Mouse (Mus musculus) MEL (cell line): Measurements from ENCODE around the gene Dusp12. TPM values are rescaled to one million over a fixed set of nuclear protein-coding genes. Genes with fewer than 3 reads are reported as not detected.

ENCODE experiments used
- DNase-seq: peaks from one replicate; pipeline ENCODE4 v3.0.0; 2011; ENCODE audit warnings: low read depth, low spot score
- H3K27ac ChIP-seq: 2 replicates; pipeline ENCODE4 v1.5.1; 2012; ENCODE audit warnings: low read depth, mild to moderate bottlenecking, control low read depth, low read length, moderate library complexity; ENCODE audit not compliant: control insufficient read depth
- H3K27me3 ChIP-seq, 2 experiments: fragments of 150-350 bp in 1 of 2; sonication (generic) in 1 of 2; 2 replicates each; pipeline ENCODE4 v1.6.1; 2012; ENCODE audit warnings: low read length in 2 of 2, mild to moderate bottlenecking in 2 of 2, improper control_type of control experiment in 1 of 2, moderate library complexity in 1 of 2; ENCODE audit not compliant: insufficient read depth in 2 of 2, control insufficient read depth in 1 of 2
- H3K36me3 ChIP-seq, 2 experiments: 2 replicates each; pipeline ENCODE4 v1.6.1; 2012 to 2014; ENCODE audit warnings: low read length in 2 of 2, improper control_type of control experiment in 1 of 2, inconsistent platforms in 1 of 2, mild to moderate bottlenecking in 1 of 2; ENCODE audit not compliant: insufficient read depth in 2 of 2, control insufficient read depth in 1 of 2
- H3K4me1 ChIP-seq, 2 experiments: fragments of 150-350 bp in 1 of 2; sonication (generic) in 1 of 2; 2 replicates each; pipeline ENCODE4 v1.6.1; 2012; ENCODE audit warnings: low read length in 2 of 2, improper control_type of control experiment in 1 of 2, mild to moderate bottlenecking in 1 of 2; ENCODE audit not compliant: insufficient read depth in 2 of 2, control insufficient read depth in 1 of 2
- H3K4me3 ChIP-seq, 2 experiments: fragments of 150-350 bp in 1 of 2; sonication (generic) in 1 of 2; 2 replicates each; pipeline ENCODE4 v1.5.1; 2012; ENCODE audit warnings: low read depth in 2 of 2, low read length in 2 of 2, mild to moderate bottlenecking in 2 of 2, moderate library complexity in 2 of 2, control low read depth in 1 of 2, improper control_type of control experiment in 1 of 2; ENCODE audit not compliant: control insufficient read depth in 1 of 2, insufficient read depth in 1 of 2
- H3K79me2 ChIP-seq: 2 replicates; pipeline ENCODE4 v1.6.1; 2012; ENCODE audit warnings: mild to moderate bottlenecking, low read length, moderate library complexity; ENCODE audit not compliant: control insufficient read depth, poor library complexity, insufficient read depth
- H3K9ac ChIP-seq: 2 replicates; pipeline ENCODE4 v1.6.1; 2012; ENCODE audit warnings: low read depth, mild to moderate bottlenecking, control low read depth, low read length, moderate library complexity; ENCODE audit not compliant: control insufficient read depth, poor library complexity, severe bottlenecking
- H3K9me3 ChIP-seq: fragments of 150-350 bp; sonication (generic); replicated peaks from 2 replicates; pipeline ENCODE4 v1.6.1; 2012; ENCODE audit warnings: mild to moderate bottlenecking, low read length, improper control_type of control experiment, moderate library complexity; ENCODE audit not compliant: insufficient read depth
- BHLHE40 ChIP-seq: IDR thresholded peaks from 2 replicates; pipeline ENCODE4 v1.6.1; 2012; ENCODE audit warnings: low read depth, mild to moderate bottlenecking, inconsistent platforms, low read length, improper control_type of control experiment, borderline replicate concordance
- CHD2 ChIP-seq: IDR thresholded peaks from 2 replicates; pipeline ENCODE4 v1.6.1; 2011; ENCODE audit warnings: low read length, improper control_type of control experiment
- CTCF ChIP-seq, 3 experiments: IDR thresholded peaks in 2 of 3; conservative IDR thresholded peaks in 1 of 3; 2 replicates each; pipeline ENCODE4 v1.5.1; 2011 to 2012; ENCODE audit warnings: low read length in 3 of 3, low read depth in 2 of 3, mild to moderate bottlenecking in 2 of 3, improper control_type of control experiment in 1 of 3, inconsistent platforms in 1 of 3, mixed read lengths in 1 of 3, moderate library complexity in 1 of 3; ENCODE audit not compliant: control insufficient read depth in 1 of 3, insufficient read depth in 1 of 3, poor library complexity in 1 of 3, severe bottlenecking in 1 of 3
- E2F4 ChIP-seq: IDR thresholded peaks from 2 replicates; pipeline ENCODE4 v1.6.1; 2011; ENCODE audit warnings: low read depth, low read length, improper control_type of control experiment, borderline replicate concordance
- ELF1 ChIP-seq: IDR thresholded peaks from 2 replicates; pipeline ENCODE4 v1.6.1; 2014; ENCODE audit warnings: low read depth, mild to moderate bottlenecking, inconsistent platforms, low read length, improper control_type of control experiment, moderate library complexity
- EP300 ChIP-seq, 2 experiments: IDR thresholded peaks; 2 replicates each; pipeline ENCODE4 v1.6.1; 2011; ENCODE audit warnings: improper control_type of control experiment in 2 of 2, low read length in 2 of 2, low read depth in 1 of 2, mild to moderate bottlenecking in 1 of 2
- GATA1 ChIP-seq: IDR thresholded peaks from 2 replicates; pipeline ENCODE4 v1.6.1; 2011; ENCODE audit warnings: low read depth, low read length, improper control_type of control experiment
- HCFC1 ChIP-seq: IDR thresholded peaks from 2 replicates; pipeline ENCODE4 v1.6.1; 2012; ENCODE audit warnings: low read depth, mild to moderate bottlenecking, inconsistent platforms, low read length, improper control_type of control experiment, moderate library complexity
- JUND ChIP-seq: IDR thresholded peaks from 2 replicates; pipeline ENCODE4 v1.6.1; 2011; ENCODE audit warnings: low read depth, mild to moderate bottlenecking, improper control_type of control experiment, low read length
- KAT2A ChIP-seq: conservative IDR thresholded peaks from 2 replicates; pipeline ENCODE4 v1.6.1; 2012; ENCODE audit warnings: low read depth, low read length, improper control_type of control experiment, inconsistent platforms
- MAFK ChIP-seq: IDR thresholded peaks from 2 replicates; pipeline ENCODE4 v1.6.1; 2011; ENCODE audit warnings: low read depth, mild to moderate bottlenecking, low read length, improper control_type of control experiment, borderline replicate concordance
- MAX ChIP-seq: IDR thresholded peaks from 2 replicates; pipeline ENCODE4 v1.6.1; 2011; ENCODE audit warnings: low read length, improper control_type of control experiment
- MAZ ChIP-seq: IDR thresholded peaks from 2 replicates; pipeline ENCODE4 v1.6.1; 2012; ENCODE audit warnings: low read depth, mild to moderate bottlenecking, inconsistent platforms, low read length, improper control_type of control experiment
- MEF2A ChIP-seq: IDR thresholded peaks from 2 replicates; pipeline ENCODE4 v1.6.1; 2014; ENCODE audit warnings: low read depth, mild to moderate bottlenecking, inconsistent platforms, low read length, improper control_type of control experiment; ENCODE audit not compliant: poor library complexity, insufficient replicate concordance, severe bottlenecking; ENCODE audit errors: extremely low read depth
- MXI1 ChIP-seq: IDR thresholded peaks from 2 replicates; pipeline ENCODE4 v1.6.1; 2011; ENCODE audit warnings: mild to moderate bottlenecking, low read depth, low read length, improper control_type of control experiment
- MYB ChIP-seq: IDR thresholded peaks from 2 replicates; pipeline ENCODE4 v1.6.1; 2011; ENCODE audit warnings: mild to moderate bottlenecking, low read depth, low read length, improper control_type of control experiment
- MYC ChIP-seq: IDR thresholded peaks from 2 replicates; pipeline ENCODE4 v1.6.1; 2011; ENCODE audit warnings: low read depth, mild to moderate bottlenecking, low read length, improper control_type of control experiment, moderate library complexity
- NRF1 ChIP-seq: IDR thresholded peaks from 2 replicates; pipeline ENCODE4 v1.6.1; 2014; ENCODE audit warnings: low read depth, mild to moderate bottlenecking, inconsistent platforms, low read length, improper control_type of control experiment, moderate library complexity; ENCODE audit not compliant: poor library complexity, insufficient read depth, severe bottlenecking
- POLR2A ChIP-seq, 2 experiments: IDR thresholded peaks; 2 replicates each; pipeline ENCODE4 v1.6.1; 2011 to 2012; ENCODE audit warnings: low read length in 2 of 2, mild to moderate bottlenecking in 2 of 2, control low read depth in 1 of 2, improper control_type of control experiment in 1 of 2, low read depth in 1 of 2, moderate library complexity in 1 of 2; ENCODE audit not compliant: control insufficient read depth in 1 of 2, insufficient read depth in 1 of 2, poor library complexity in 1 of 2
- POLR2AphosphoS5 ChIP-seq: IDR thresholded peaks from 2 replicates; pipeline ENCODE4 v1.6.1; 2012; ENCODE audit warnings: low read depth, borderline replicate concordance, mild to moderate bottlenecking, inconsistent platforms, low read length, moderate library complexity, mixed read lengths
- RAD21 ChIP-seq: IDR thresholded peaks from 2 replicates; pipeline ENCODE4 v1.6.1; 2011; ENCODE audit warnings: mild to moderate bottlenecking, low read depth, low read length, improper control_type of control experiment
- RCOR1 ChIP-seq: IDR thresholded peaks from 2 replicates; pipeline ENCODE4 v1.6.1; 2012; ENCODE audit warnings: low read depth, mild to moderate bottlenecking, inconsistent platforms, low read length, improper control_type of control experiment
- SMC3 ChIP-seq: IDR thresholded peaks from 2 replicates; pipeline ENCODE4 v1.6.1; 2011; ENCODE audit warnings: low read depth, low read length, improper control_type of control experiment
- TCF12 ChIP-seq: IDR thresholded peaks from 2 replicates; pipeline ENCODE4 v1.6.1; 2014; ENCODE audit warnings: low read depth, mild to moderate bottlenecking, inconsistent platforms, low read length, improper control_type of control experiment, moderate library complexity
- UBTF ChIP-seq: IDR thresholded peaks from 2 replicates; pipeline ENCODE4 v1.6.1; 2012; ENCODE audit warnings: low read depth, mild to moderate bottlenecking, inconsistent platforms, low read length, improper control_type of control experiment, moderate library complexity, borderline replicate concordance; ENCODE audit not compliant: insufficient read depth
- USF1 ChIP-seq: IDR thresholded peaks from 2 replicates; pipeline ENCODE4 v1.6.1; 2014; ENCODE audit warnings: low read depth, mild to moderate bottlenecking, inconsistent platforms, low read length, improper control_type of control experiment, moderate library complexity
- USF2 ChIP-seq, 2 experiments: IDR thresholded peaks; 2 replicates each; pipeline ENCODE4 v1.6.1; 2011 to 2012; ENCODE audit warnings: improper control_type of control experiment in 2 of 2, low read length in 2 of 2, borderline replicate concordance in 1 of 2, inconsistent platforms in 1 of 2, low read depth in 1 of 2, mild to moderate bottlenecking in 1 of 2; ENCODE audit not compliant: insufficient read depth in 1 of 2
- ZKSCAN1 ChIP-seq: IDR thresholded peaks from 2 replicates; pipeline ENCODE4 v1.6.1; 2012; ENCODE audit warnings: low read depth, mild to moderate bottlenecking, inconsistent platforms, low read length, improper control_type of control experiment, moderate library complexity
- ZMIZ1 ChIP-seq: IDR thresholded peaks from 2 replicates; pipeline ENCODE4 v1.6.1; 2012; ENCODE audit warnings: low read depth, mild to moderate bottlenecking, inconsistent platforms, low read length, improper control_type of control experiment, moderate library complexity
- ZNF384 ChIP-seq: IDR thresholded peaks from 2 replicates; pipeline ENCODE4 v1.6.1; 2012; ENCODE audit warnings: low read depth, mild to moderate bottlenecking, inconsistent platforms, low read length, improper control_type of control experiment
- polyA plus RNA-seq, 2 experiments: library from polyadenylated mRNA; stranded (reverse) in 1 of 2; unstranded in 1 of 2; fragments of >175 nt in 1 of 2; fragments of >200 nt in 1 of 2; gene quantifications; 2 replicates each; pipeline versions ENCODE4 v1.2.1 to v1.2.4; 2012; ENCODE audit warnings: low replicate concordance in 2 of 2, low read depth in 1 of 2; ENCODE audit not compliant: insufficient read length in 2 of 2, insufficient read depth in 1 of 2, missing spikeins in 1 of 2
- total RNA-seq: library from RNA; depleted of rRNA; stranded (reverse); fragments of 300-350 nt; gene quantifications from 2 replicates; pipeline ENCODE4 v1.2.3, GENCODE M21; 2012

Dusp12 gene
- total and polyA plus RNA-seq, 3 experiments = 33.8 to 50.0 TPM; not detected in 1

GRCm38 (mm10) chr1:170864234-170864633, 21.1 kb downstream of the Dusp12 start:
- Histone ChIP-seq H3K4me1 (peaks cover 9 to 29% of the 10 kb centered on the region in 2 experiments), H3K27me3 (no peaks in the 10 kb centered on the region), H3K9ac (no peak overlapping the region), H3K36me3 (peaks cover 0 to 52% of the 10 kb centered on the region in 2 experiments; a peak in 2 of 4 replicates), H3K79me2 (peaks cover 53% of the 10 kb centered on the region), H3K4me3 (no peak overlapping the region), H3K27ac (no peak overlapping the region), H3K9me3 (no peaks in the 10 kb centered on the region)
- DNase-seq = no peak
- TF ChIP-seq MYB (no peak), GATA1 (no peak), ZNF384 (peak; percentile 53; the same call in 1 of the 2 replicates)

GRCm38 (mm10) chr1:170863033-170863432, 22.3 kb downstream of the Dusp12 start:
- Histone ChIP-seq H3K79me2 (peaks cover 57% of the 10 kb centered on the region), H3K9me3 (no peaks in the 10 kb centered on the region), H3K36me3 (peaks cover 0 to 55% of the 10 kb centered on the region in 2 experiments; a peak in 2 of 4 replicates), H3K27ac (peak overlapping the region; percentile 82), H3K4me1 (peaks cover 9 to 29% of the 10 kb centered on the region in 2 experiments), H3K9ac (no peak overlapping the region), H3K4me3 (peak overlapping the region; percentile 32 to 52; a peak in 3 of 4 replicates), H3K27me3 (no peaks in the 10 kb centered on the region)
- DNase-seq = peak; percentile 80
- no peak; the same call in 1 of the 2 replicates for TF ChIP-seq KAT2A
- peak; percentile 63; the same call in 1 of the 2 replicates for TF ChIP-seq BHLHE40
- TF ChIP-seq UBTF = no peak
- no peak for TF ChIP-seq USF2 (IDR thresholded peaks at IDR 0.05; ENCODE audit: borderline replicate concordance in 1 of 2, insufficient read depth in 1 of 2, low read depth in 1 of 2, low read length in 2 of 2)
- peak; percentile 54; the same call in 1 of the 2 replicates for TF ChIP-seq TCF12
- TF ChIP-seq RCOR1 = peak; percentile 90
- no peak for TF ChIP-seq E2F4
- TF ChIP-seq EP300 (IDR thresholded peaks at IDR 0.05; ENCODE audit: low read depth in 1 of 2, low read length in 2 of 2) = peak; percentile 67 to 81
- no peak for TF ChIP-seq MYB
- TF ChIP-seq ZMIZ1 = no peak
- peak; percentile 48; the same call in 1 of the 2 replicates for TF ChIP-seq MAFK
- TF ChIP-seq MAZ = no peak
- peak; percentile 83 for TF ChIP-seq GATA1
- TF ChIP-seq CHD2 = no peak
- no peak for TF ChIP-seq ZKSCAN1
- TF ChIP-seq POLR2AphosphoS5 = no peak
- no peak for TF ChIP-seq HCFC1
- TF ChIP-seq MAX = peak; percentile 51
- peak; percentile 48; the same call in 1 of the 2 replicates for TF ChIP-seq MYC
- TF ChIP-seq NRF1 = no peak
- no peak for TF ChIP-seq USF1
- no peak for TF ChIP-seq POLR2A (IDR thresholded peaks at IDR 0.05; ENCODE audit: control insufficient read depth in 1 of 2, insufficient read depth in 1 of 2, low read depth in 1 of 2, low read length in 2 of 2, poor library complexity in 1 of 2)
- TF ChIP-seq JUND = no peak; the same call in 1 of the 2 replicates
- no peak for TF ChIP-seq ELF1
- peak; percentile 74 for TF ChIP-seq MXI1
- no peak for TF ChIP-seq MEF2A
- TF ChIP-seq ZNF384 = peak; percentile 96
- TF ChIP-seq CTCF (IDR thresholded peaks at IDR 0.05 in 2 of 3, conservative IDR thresholded peaks at IDR 0.05 in 1 of 3; ENCODE audit: control insufficient read depth in 1 of 3, insufficient read depth in 1 of 3, low read depth in 2 of 3, low read length in 3 of 3, poor library complexity in 1 of 3, severe bottlenecking in 1 of 3) = no peak
- TF ChIP-seq RAD21 = no peak
- TF ChIP-seq SMC3 = no peak
